Mouse (Mus musculus) layer of hippocampus, adult 2 months (tissue): Measurements from ENCODE around the gene Limk2. TPM values are rescaled to one million over a fixed set of nuclear protein-coding genes. Genes with fewer than 3 reads are reported as not detected.

ENCODE experiments used
- DNase-seq, 2 experiments: peaks; one replicate each; pipeline ENCODE4 v3.0.0; 2022; ENCODE audit warnings: low spot score in 2 of 2
- H3K27ac ChIP-seq: fragments of 200-600 bp; 2 replicates; pipeline ENCODE4 v1.8.1; 2022
- H3K4me3 ChIP-seq: fragments of 200-600 bp; 2 replicates; pipeline ENCODE4 v1.8.1; 2022; ENCODE audit warnings: mild to moderate bottlenecking
- CTCF ChIP-seq: fragments of 200-600 bp; conservative IDR thresholded peaks from 2 replicates; pipeline ENCODE4 v1.8.1; 2022; ENCODE audit warnings: antibody characterized with exemption, mild to moderate bottlenecking, moderate library complexity
- total RNA-seq, 2 experiments: library from RNA; stranded (reverse); gene quantifications; 2 replicates each; pipeline ENCODE4 v1.2.3; 2021

The Limk2 gene
- total RNA-seq, 2 experiments from 2014 or later: 97.6 to 117 TPM

- no peak overlapping the region for H3K27ac ChIP-seq
- no peak overlapping the region for H3K4me3 ChIP-seq
- DNase-seq: no peak
- TF ChIP-seq CTCF: no peak
Measured at GRCm38 (mm10) chr11:3437621-3438020, 28.6 kb upstream of the Limk2 start.

DNA sequence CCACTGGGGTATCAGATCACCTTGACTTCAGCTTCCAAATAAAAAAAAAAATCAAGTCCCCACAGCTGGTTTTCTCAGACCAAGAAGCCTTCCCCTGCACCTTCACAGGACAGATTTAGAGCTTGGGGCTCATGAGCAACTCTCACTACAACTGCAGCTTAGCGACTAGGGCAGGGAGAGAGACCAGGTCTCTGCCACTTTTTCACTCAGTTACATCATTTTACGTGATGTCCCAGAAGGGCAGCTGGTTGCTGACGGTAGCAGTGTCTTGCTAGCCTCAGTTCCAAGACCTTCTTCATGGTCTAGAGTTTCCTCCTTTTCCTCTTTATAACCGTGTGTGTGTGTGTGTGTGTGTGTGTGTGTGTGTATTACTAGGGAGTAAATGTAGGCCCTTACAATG is 24.8 kb upstream of the Limk2 start:
- DNase-seq: no peak
- Histone ChIP-seq H3K4me3 (no peak overlapping the region), H3K27ac (no peak overlapping the region)
- TF ChIP-seq CTCF: no peak

GRCm38 (mm10) chr11:3431976-3432603 is 23.1 kb upstream of the Limk2 start:
- TF ChIP-seq CTCF: no peak
- no peak overlapping the region for H3K4me3 ChIP-seq
- H3K27ac ChIP-seq: no peak overlapping the region
- no peak for DNase-seq

- Histone ChIP-seq H3K27ac (no peak overlapping the region), H3K4me3 (no peak overlapping the region)
- no peak for DNase-seq
- TF ChIP-seq CTCF: no peak
Measured at GRCm38 (mm10) chr11:3431515-3431914, 22.5 kb upstream of the Limk2 start.

DNA sequence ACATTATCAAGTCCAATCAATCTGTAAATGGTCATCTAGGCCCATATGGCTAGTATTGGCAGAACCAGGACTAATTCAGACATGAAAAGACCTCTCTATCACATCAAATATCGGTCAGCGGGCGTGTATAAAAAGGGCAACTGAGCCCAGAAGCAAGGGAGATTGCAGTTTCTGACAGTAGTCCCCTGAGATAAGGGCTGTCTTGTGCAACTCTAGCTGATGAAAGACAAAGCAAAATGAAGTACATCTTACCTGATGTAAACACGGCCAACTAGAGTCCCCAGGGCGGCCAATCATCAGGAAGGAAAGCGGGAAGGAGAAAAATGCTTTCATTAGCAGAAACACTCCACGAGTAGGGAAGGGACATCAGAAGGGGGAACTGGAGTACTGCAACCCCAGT is 19.6 kb upstream of the Limk2 start:
- H3K4me3 ChIP-seq: no peak overlapping the region
- H3K27ac ChIP-seq: no peak overlapping the region
- no peak for TF ChIP-seq CTCF
- DNase-seq: no peak

- DNase-seq: no peak
- Histone ChIP-seq H3K4me3 (no peak overlapping the region), H3K27ac (no peak overlapping the region)
- TF ChIP-seq CTCF: no peak
Measured at GRCm38 (mm10) chr11:3427697-3428230, 18.8 kb upstream of the Limk2 start.

GRCm38 (mm10) chr11:3422242-3422641 is 13.3 kb upstream of the Limk2 start:
- Histone ChIP-seq H3K27ac (no peak overlapping the region), H3K4me3 (no peak overlapping the region)
- no peak for TF ChIP-seq CTCF
- no peak for DNase-seq

DNA sequence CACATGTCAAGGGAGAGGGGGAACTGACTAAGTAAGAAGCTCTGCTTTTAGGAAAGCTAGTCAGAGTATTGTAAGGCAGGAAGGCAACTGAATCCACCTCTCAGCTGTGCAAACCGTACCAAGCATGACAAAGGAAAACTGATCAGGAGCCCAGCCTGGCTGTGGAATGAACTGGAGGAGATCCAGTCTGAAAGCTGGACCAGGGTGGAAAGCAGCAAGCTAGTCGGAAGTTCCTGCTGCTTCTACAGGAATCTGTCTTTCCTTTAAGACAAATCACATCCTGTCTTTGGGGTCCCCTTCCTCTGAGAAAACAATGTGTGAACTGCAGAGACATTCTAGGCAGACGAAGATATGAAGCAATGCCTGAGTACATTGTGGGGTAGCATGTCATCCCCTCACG is 9.8 kb upstream of the Limk2 start:
- DNase-seq: peak in 1 of 2 experiments; percentile 13
- Histone ChIP-seq H3K27ac (peak overlapping the region; percentile 65; the same call in 1 of the 2 replicates), H3K4me3 (no peak overlapping the region)
- TF ChIP-seq CTCF: no peak

GRCm38 (mm10) chr11:3417795-3418194 is 8.8 kb upstream of the Limk2 start:
- no peak overlapping the region for H3K4me3 ChIP-seq
- no peak for TF ChIP-seq CTCF
- H3K27ac ChIP-seq: no peak overlapping the region; the same call in 1 of the 2 replicates
- DNase-seq: no peak

DNA sequence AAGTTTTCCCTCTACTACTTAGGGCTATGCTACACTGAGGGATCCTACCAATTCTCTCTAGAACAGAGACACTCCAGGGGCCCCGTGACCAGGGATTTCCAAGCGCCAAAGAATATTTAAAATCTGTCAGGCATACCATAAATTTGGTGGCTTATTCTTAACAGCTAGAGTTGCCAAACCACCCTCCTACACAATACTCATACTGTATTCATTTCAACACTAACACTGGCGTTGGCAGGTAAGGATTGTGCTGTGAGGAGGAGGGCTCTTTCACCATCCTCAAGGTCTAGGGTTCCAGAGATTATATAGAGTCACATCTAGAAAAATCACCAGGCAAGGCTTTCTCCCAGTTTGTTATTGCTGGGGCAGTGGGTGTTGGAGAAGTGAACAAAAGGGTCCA is 7.4 kb upstream of the Limk2 start:
- no peak for DNase-seq
- no peak for TF ChIP-seq CTCF
- H3K4me3 ChIP-seq: no peak overlapping the region
- H3K27ac ChIP-seq: no peak overlapping the region

- Histone ChIP-seq H3K4me3 (no peak overlapping the region), H3K27ac (no peak overlapping the region)
- no peak for DNase-seq
- TF ChIP-seq CTCF: no peak
Measured at GRCm38 (mm10) chr11:3412111-3412510, 3.1 kb upstream of the Limk2 start.

DNA sequence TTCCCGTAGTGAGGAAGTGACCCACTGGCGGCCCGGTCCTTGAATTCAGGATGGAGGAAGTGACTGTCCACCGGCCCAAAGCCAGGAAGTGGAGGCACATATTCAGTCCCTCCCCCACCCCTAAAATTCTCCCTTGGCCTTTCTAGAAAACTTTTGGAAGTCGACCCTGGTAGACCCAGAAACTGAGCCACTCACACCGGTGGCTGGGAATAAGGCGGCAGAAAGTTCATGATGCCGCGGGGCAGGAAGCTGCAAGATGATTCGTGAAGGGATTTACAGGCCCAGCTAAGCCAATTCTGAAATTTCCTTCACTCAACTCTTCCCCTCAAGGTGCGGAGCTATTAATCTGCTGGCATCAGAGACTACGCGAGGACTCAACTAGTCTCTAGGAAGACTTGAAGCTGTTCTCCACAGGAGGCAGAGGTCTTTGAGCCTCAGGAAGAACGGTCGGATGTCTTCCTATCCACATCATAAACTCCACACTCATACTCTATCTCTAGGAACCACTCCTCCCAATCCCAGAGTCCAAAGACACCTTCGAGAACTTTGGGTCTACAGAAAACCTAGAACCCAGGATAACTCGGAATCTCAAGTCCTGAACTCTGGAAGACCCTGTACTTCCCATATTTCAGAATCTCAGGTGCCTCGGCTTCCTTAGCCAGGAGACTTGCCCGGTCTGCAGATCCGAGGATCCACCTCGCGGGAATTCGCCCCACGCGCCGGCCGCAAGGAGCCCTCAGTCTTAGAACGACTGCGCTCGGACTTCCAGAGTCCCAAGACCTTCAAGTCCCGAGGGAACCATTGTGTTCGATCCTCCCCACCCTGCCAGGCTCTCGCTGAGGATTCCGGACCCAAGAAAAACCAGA is 625 bp downstream of the Limk2 start:
- H3K4me3 ChIP-seq: peak overlapping the region; percentile 64
- no peak for DNase-seq
- TF ChIP-seq CTCF: no peak
- H3K27ac ChIP-seq: peak overlapping the region; percentile 79

GRCm38 (mm10) chr11:3404287-3405047 is 4.5 kb downstream of the Limk2 start:
- no peak overlapping the region; the same call in 1 of the 2 replicates for H3K4me3 ChIP-seq
- no peak for TF ChIP-seq CTCF
- H3K27ac ChIP-seq: peak overlapping the region; percentile 71
- no peak for DNase-seq
